Mouse (Mus musculus): ENCODE results near the gene Tigar.

Gene Tigar

DNA sequence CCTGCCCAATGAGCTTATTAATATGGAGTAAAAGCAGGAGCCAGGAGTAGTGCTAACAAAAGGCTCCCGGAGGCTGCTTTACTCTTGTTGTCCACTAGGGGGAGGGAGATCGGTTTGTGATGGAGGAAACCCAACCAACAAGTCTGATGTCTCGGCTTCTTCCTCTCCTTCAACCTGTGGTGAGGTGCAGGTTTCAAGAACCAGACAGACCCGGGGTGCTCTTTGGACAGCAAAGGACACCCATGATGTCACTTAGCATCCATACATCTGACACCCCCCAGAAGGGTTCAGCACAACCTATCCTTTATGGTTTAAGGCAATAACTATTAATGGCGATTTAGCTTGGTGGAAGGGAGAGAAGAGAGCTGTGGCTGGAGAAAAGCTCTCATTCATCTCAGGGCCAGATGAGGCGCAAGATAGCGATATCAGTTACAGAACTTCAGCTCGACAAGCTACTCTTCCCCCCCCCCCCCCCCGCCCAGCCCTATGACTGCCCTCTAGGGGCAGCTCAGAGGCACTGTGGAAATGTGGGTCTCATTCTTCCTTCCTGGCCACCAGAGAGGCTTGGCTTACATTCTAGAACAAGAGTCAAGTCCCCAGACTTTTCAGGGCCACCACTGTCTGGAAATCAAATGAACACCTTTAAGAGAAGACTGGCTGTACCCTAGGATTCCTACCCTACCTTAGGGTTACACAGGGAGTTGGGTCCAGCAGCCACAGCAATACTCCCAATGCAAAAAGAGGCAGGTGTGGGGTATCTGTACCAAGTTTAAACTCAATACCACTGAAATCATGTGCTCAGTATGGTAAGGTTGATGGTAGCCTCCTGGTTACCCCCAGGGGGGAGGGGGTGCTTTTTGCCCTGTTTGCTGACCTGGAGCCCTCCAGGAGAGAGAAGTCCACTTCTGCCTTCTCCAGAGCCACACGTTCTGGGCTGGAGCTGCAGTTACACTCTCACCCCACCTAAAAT, 33.1 kb upstream of the Tigar start:
- peak; percentile 82 for DNase-seq

DNA sequence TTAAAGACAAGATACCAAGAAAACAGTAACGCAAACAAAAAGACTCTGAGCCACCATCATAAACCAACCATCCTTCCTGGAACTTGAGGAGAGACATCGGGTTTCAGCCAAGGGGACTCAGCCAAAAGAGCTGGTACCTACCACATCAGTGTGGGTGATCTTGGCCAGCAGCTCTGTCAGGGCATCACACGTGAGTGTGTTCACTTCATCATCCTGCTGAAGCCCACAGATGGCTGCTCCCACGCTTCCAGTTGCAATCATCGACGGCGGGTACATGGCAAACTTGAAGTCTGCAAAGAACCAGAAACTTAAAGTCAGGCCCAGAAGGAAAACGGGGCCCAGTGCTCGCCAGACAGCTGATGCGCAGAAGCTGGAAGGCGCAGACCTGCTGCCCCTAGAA, 29.6 kb upstream of the Tigar start:
- DNase-seq: no peak

DNA sequence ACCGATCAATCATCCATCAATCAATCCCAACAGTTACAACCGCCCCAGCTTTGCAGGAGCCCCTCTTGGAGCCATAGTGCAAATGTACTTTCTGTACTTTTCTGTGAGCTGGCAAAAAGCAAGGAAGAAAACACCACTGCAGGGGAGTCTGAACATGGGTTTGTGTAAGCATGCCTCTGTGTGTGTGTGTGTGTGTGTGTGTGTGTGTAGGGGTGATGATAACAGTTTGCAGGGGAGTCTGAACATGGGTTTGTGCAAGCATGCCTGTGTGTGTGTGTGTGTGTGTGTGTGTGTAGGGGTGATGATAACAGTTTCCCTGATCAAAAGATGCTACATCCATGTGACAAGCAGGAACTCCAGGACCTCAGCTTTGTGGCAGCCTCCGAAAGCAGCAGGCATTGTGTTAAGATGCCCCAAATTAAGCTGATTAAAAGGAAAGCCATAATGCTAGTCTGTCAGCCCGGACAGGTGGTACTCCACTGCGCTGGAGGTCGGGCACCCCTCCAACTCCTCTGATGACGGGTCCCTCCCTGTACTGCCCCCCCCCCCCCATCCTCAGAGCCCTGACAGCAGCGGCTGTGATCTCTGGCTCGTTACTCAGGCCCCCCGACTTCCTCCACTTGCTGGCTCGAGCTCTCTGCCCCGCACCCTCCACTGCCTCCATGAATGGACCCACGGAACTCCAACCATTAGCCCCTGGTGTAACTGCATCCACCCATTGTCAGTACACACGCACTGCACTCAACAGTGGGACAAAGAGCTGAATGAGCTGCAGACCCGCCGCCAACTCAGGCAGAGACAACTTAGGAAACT, 24.3 kb upstream of the Tigar start:
- peak; percentile 71 for DNase-seq

DNA sequence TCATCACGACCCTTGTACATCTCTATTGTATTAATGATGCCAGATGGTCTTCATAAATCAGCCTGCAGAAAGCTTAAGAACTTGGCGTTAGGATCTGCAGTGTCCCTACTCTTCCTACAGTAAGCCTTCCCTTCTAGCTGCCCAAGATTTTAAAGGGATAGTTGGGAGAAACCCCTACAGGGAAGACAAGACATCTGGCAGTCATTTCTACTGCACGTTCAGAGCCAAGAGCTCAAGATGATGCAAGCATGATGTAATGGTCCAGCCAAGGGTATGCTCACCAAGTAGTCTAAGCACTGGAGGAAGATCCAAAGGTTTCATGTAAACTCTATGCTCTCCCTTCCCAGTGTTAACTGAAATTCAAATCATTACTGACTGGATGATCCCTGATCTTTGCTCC, 23.4 kb upstream of the Tigar start:
- no peak for DNase-seq

DNA sequence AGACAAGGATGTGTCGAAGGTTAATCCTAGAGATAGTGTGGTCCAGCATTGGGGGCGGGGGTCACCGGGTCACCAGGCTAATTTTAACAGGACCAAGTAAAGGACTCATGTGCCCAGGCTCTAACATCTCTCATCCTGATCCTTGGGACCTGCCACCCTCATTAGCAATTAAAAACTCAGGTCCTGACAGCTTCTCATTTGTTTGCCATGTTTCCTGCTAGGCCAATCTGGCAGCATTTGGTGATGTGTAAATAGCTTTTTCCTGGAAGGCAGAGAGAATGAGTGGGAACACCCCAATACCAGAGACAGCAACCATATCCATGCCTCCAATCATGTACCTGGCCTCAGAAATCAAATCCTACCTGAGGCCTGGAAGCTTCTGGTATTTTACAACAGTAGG, 22.6 kb upstream of the Tigar start:
- DNase-seq: no peak

DNA sequence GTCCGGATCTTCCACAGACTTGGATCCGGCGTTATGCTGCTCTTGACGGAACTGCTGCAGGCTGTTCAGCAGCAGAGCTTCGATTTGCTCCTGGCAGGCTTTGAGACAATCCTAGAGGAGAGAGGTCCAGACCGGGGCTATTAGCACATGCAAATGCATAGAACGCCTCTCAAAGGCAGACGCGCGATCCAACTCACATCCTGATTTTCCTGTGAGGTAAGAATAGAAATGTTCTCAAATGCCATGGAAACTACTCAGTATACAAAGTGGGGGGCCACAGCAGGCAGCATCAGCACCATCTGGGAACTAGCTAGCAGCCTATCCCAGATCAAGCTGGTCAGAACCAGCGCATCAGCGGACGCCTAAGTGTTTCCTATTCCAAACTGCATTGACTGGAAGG, 21.0 kb upstream of the Tigar start:
- no peak for DNase-seq

DNA sequence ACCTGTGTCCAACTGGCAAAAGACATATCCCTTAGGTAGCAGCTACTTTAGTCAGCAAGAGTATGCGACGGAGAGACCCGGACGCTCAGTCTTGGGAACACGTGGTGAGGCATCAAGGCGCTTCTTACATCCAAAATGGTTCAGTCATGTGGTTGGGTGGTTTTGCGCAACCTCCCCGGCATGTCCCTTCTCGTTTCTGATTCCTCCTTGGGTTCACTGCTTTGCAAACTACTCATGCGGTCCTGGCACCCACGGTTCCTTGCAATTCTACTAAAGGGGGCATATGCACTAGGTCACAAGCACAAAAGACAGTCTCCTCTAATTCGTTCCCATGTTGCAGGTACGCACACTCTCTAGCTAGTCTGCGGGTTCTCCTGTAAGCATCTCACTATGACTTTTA, 20.3 kb upstream of the Tigar start:
- no peak for DNase-seq

DNA sequence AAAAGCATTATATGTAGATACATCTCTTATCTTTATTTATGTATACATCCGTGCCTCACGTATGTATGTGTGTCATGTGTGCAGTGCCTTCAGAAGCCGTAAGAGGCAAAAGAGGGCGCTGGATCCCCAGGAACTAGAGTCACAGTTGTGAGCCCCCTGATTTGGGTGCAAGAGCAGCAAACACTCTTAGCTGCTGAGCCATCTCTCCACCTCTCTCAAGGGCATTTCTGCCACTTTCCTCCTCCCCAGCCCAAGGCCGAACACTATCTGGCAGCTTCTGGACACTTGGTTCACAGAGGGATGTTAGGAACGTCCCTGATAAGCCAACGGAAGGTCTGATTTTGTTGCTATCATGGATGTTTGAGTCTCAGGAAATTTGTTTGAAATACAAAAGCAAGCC, 14.1 kb upstream of the Tigar start:
- DNase-seq: no peak

DNA sequence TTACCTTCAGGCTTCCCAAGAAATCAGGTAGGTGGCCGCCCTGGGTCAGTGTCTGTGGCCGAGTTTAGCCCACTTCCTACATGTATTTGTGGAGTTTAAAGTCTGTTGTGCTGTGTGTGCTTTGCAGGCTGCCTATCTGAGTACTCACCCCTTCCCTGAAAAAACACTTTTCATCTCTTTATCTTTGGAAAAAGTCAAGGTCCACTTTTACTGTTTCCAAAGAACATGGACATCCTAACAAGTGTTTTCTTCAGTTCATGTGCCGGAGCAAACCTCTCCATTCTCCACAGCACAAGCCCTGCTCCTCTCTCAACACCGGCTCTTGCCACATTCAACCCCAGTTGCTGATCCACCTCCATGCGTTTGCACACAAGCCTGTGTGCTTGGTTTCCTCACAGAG, 13.6 kb upstream of the Tigar start:
- no peak for DNase-seq

DNA sequence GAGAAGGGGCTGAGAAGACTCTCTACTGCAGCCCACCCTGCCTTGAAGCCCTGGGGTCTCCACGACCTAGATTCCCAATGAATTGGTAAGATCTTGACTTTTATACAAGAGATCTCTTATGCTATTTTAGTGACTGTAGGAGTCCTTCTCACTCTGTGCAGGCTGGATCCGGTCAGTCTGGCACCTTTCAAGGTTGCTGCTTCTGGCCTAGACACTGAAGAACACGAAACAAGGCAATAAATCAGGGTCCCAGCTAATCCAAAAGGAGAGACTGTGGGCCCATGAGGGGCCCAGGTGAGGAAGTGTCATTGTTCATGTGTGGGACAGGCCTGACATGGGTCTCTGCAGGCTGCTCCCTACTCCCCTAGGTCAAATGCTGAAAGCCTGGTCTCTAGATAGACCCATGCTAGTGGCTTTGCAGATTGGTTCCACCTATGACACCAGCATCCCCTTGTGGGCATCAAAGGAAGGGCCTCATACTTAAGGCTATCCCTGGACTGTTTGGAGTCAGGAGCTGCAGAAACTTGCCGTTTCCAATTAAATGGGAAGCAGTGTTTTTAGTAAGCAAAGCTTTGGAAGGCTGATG, 13.0 kb upstream of the Tigar start:
- DNase-seq: peak; percentile 34

DNA sequence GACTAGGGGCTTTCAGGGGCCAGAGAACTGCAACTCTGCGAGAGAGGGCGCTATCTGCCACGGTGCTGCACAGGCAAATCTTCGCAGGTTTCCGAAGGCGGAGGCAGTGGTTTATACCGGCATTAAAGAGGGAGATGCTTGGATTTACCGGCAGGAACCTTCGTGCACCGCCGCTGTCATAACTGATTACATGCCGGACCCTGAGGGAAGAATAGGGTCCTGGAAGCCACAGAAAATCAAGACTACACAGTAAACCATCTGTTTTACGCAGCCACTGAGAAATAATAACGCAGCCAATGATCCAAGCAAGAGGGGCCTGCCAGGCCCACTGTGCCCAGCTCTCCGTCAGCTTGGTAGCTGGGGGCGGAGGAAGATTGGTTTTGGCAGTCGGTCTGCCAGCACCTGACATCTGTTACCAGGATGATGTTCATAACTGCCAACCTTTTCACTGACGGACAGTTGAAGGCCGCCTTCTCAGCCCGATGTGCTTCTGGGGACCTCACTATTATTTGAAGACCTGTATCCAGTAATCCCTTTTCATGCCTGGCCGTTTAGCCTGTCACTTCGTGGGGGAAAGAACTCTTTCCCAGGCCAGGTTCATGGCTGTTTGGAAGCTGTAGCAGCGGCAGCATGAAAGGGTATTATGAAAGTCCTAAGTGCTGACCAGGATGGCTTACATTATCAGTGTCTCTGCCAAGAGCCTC, 5.5 kb upstream of the Tigar start:
- peak; percentile 44 for DNase-seq

DNA sequence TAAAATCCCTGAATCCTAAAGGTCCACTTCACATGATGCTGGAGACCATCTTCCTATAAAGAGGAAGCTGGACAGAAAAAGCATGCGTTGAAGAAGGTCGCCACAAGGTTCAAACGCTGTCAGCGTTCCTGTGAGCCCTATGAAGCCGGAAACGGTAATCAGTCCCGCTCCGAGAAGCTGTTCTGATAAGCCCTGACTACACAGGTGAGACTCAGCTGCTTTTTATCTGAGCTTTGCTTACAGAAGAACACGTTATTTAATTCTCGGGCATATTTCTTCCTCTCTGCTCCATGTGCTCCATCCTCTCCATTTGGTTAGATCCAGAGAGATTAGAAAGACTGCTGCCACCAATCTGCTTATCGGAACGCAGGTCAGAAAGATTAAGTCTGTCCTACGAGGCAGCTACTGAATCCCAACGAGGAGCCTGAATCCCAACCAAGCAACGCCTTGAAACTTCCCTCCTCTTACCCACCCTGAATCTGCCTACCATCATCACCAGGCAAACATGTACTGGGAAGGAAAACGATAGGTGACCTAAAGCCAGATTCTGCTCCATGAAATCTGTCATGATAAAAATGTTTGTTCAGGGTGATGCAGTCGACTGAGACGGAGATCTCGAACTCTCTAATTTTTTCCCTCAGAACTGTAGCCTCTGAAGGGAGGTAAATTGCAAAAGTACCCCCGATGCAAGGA, 843 bp downstream of the Tigar start:
- DNase-seq: peak; percentile 34

DNA sequence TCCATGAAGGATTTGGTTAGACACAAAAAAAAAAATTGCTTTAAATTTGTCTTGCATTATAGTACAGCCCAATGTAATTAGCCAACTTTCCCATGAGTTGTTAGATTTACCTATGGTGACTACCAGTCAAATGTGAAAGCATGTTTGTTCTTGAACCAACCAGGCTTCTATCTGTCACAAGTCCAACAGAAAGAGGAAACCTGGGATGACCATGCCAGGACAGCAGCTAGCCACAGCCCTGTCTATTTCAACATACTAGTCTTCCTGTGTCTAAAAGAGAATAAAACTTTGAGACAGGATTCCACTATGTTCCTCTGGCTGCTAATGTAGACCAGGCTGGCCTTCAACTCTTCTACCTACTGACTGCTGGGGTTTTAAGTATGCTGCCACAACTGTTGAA, 1.9 kb downstream of the Tigar start:
- DNase-seq: no peak

DNA sequence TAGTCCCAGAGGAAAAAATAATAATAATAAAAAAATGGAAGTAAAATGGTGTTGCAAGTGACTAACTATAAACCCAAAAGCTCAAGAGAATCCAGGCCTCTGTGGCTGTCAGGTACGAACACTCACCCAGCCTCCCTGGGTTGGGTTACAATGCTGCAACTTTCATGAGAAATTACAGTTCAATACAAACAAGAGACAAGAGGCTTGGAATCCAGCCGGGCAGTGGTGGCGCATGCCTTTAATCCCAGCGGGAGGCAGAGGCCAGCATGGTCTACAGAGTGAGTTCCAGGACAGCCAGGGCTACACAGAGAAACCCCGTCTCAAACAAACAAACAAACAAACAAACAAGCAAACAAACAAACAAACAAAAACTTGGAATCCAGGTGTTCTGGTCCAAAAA, 2.6 kb downstream of the Tigar start:
- no peak for DNase-seq

DNA sequence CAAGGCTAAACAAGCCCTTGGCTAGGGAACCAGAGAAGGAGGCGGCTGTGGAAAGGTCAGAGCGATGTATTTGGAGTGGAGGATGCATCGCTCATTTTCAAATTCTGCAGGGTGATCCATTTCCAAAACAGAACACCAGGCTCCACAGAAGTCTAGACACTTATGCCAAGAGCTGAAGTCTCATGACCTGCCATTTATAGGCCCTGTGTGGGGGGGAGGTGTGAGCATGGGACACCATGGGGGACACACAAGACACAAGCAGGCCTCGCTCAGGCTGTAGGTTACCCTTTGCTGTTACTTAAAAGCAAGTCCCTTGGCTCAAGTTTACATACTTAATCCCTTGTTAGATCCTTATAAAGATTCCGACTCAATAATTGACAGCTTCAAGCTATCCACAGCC, 3.2 kb downstream of the Tigar start:
- no peak for DNase-seq

DNA sequence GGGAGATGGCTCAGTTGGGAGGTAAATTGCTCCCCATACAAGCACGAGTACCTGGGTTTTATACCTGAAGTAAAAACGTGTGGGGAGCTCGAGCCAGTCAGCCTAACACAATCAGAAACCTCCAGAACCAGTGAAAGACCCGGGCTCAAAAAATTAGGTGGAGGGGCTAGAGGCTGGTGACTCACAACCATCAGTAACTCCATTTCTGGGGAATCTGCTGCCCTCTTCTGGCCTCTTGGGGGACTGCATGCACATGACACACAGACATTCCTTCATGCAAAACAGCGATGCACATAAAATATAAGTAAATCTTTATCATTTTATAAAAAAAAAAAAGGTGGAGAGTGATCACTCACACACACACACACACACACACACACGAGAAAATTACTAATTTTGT, 4.2 kb downstream of the Tigar start:
- peak; percentile 55 for DNase-seq

DNA sequence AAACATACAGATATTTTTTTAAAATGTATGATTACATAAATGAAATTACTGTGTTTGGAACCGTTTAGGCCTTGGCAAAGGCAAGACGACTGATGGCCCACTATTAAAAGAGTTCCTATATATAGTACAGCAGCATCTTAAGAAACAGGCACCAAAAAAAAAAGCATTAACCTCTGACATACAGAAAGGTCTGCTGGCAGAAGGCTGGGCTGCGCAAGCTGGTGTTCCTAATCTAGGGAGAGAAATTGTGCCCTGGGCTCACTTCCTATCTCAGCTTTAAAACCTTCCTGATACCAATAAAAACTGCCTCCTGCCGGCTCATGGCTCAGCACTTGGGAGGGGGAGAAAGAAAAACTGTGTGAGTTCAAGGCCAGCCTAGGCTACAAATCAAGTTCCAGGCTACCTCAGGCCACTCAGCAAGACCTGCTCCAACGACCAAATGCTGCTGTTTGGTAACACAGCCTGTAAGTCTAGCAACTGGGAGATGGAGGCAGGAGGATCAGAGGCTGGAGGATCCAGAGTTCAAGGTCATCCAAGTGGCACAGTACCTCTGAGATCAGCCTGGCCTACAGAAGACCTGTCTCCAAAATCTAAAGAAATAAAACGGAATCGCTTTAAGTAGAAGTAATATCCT, 4.8 kb downstream of the Tigar start:
- DNase-seq: no peak

DNA sequence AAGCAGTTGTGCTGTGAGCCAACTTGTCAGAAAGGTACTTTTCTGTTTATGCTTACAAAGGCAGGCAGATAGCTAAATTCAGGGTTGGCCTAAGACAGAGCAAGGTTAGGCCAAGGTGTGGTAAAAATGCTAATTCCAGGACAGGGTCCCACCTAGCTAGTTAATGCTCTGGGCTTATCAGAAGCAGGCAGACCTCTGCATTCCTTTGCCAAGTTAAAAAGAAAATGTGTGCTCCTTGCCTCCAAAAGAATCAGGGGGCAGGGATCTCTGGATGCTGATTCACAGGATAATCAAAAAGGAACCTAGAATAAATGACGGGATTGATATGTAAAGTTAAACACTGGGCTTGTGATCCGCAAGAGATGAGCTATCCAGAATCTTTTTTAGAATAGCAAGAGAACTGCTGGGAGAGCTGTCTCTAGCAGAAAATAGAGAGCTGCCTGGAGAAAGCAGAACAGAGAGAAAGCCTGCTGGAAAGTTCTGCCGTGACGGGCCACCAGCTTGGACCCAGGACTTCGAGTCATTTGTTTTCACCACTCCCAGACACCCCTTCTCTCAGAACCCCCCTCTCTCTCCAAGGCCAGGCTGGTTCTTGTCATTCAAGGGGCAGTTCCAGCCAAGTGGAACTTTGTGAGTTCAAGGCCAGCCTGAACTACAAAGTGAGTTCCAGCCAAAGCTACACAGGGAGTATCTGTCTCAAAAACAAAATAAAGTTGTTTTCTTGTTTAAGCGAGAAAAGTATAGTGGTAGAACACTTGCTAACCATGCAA, 5.7 kb downstream of the Tigar start:
- DNase-seq: no peak

DNA sequence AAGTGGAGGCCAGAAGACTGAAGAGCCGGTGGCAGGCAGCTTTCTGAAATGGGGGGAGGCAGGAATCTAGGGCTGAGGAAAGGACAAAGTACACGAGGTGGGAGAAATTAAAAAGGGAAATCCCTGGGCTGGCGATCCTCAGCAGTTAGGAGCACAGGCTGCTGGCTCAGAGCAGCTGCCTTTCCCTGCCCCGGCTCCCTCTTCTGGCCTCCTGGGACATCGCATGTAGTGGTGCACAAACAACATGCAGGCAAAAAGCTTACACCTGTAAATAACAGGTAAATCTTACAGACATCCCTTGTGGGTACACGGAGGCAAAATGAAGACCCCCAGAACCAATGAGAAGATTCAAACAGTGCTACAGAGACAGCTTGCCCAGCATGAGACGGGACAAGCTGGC, 14.8 kb downstream of the Tigar start:
- peak; percentile 20 for DNase-seq

DNA sequence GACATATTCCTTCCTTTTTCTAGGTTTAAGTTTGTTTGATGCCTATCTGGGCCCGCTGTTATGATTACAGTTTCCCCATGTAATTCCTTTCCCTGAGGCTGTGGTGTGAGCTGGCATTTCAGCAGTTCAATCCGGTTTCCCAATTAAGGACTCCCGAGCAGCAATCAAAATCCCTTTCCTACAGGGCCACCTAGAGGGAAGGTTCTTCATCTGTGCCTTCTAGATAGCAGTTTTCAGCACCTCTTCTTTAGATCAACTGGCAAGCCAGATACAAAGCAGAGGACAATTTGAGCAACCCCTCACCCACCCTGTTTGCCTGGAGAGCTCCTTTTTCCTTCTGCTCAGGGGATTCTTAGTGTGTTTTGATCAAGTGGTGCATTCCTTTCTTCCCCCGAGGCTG, 22.6 kb downstream of the Tigar start:
- no peak for DNase-seq

DNA sequence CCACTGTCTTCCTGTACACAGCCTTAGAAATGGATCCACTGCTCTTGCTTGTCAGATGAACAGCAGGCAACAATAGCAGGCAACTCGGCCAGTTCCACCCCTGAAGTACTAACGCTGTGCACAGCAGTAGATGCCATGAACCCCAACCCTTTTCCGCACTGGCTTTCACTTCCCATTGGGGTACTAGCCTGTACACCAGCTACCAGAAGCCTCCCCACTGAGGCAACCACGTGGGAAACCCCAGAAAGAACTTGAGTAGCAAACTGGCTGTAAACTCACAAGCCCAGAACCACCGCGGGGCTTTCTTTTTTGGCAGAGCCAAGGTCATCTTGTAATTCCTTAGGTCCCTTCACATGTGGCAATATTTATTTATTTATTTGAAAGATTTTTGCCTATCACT, 27.5 kb downstream of the Tigar start:
- DNase-seq: no peak

Data from retina, postnatal 1 day (tissue).